Mouse (Mus musculus) lung, postnatal 10 days (tissue): ENCODE results near the gene Abhd14a.

Source experiments
- DNase-seq: peaks from one replicate; pipeline ENCODE4 v3.0.0; 2021

Abhd14a gene

DNA sequence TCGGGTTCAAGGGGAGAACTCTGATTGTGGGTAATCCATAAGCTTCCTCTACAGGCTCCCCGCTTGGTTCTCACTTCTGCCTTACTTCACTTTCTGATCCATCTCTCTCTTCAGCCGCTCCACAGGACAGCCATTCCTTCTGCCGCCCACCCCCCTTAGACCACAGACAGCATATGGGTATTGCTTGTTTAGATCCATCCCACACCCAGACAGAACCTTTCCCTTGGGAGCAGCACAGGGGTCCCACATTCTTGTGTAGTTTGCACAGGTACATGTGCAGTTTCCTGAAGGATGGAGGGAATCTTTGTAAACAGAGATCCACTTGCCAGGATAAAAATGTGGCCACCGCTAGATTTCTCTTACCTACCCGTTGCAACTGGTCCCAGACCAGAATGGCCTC is 4.9 kb upstream of the Abhd14a start:
- DNase-seq, result no peak

DNA sequence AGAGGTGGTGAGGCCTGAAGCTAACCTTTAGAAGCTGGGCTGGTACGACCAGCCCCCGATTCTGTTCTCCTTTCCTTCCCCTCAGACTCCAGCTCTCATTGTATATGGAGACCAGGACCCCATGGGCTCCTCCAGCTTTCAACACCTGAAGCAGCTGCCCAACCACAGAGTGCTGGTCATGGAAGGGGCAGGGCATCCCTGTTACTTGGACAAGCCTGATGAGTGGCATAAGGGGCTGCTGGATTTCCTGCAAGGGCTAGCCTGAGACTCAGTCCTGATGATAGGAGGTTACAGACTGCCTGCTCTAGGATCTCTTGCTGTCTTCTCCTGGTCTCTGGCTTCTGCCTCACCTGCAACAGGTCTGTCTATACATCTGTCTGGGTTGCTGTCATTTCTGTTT is 4.4 kb upstream of the Abhd14a start:
- DNase-seq, result no peak

GRCm38 (mm10) chr9:106451298-106451697 is 3.8 kb upstream of the Abhd14a start:
- DNase-seq, result no peak

DNA sequence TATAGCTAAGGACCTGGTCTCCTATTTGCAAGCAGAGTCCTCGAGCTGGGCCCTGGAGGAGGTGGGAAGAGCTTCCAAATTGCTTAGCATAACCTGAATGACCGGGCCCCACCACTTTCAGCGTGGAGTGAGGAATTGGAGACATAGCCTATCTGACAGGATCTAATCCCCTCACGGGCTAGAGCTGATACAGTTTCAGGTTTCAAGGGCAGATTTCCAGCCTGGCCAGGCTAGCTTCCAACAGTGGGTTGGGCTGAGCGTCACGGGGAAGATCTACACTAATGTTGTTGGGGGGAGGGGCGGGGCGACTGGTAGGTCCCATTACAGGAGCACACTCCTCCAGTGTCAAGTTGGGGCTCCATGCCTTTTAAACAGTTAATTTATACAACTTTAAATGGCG is 3.2 kb upstream of the Abhd14a start:
- DNase-seq, result peak; percentile 68

DNA sequence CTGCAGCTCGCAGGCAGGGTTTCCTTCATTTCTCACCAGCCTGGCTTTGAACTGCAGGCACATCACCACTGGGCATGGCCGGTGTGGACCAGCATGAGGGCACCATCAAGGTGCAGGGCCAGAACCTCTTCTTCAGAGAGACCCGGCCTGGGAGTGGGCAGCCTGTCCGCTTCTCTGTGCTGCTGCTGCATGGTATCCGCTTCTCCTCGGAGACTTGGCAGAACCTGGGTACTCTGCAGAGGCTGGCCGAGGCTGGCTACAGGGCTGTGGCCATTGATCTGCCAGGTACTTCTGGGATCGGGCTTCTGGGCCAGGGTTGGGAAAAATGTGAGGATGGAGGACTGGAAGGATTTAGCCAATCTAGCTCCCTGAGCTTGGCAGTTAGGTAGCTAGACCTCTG is 2.5 kb upstream of the Abhd14a start:
- DNase-seq, result no peak

DNA sequence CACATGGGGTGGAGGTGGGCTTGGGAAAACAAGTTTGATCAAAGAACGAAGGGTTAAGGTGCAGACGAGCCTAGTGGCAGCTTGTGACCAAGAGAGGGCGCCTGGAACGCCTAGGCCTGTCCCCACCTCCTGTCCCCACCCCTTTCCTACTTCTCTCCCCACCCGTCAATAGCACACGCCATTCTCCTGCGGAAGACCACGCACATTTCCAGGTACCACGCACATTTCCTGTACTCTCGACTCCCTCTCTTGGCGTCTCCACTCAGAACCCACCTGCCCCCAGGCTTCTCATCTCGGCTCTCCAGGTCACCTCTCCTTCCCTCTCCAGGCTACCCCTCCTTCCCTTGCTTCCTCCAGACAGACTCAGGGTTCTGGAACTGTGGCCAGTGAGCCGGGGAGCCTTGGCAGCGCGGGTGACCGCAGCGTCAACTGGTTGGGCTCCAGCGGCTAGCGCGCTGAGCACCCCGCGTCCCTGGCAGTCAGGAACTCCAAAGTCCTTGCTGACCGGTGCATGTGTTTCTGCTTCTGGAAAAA is 1.1 kb upstream of the Abhd14a start:
- peak; percentile 90 for DNase-seq

DNA sequence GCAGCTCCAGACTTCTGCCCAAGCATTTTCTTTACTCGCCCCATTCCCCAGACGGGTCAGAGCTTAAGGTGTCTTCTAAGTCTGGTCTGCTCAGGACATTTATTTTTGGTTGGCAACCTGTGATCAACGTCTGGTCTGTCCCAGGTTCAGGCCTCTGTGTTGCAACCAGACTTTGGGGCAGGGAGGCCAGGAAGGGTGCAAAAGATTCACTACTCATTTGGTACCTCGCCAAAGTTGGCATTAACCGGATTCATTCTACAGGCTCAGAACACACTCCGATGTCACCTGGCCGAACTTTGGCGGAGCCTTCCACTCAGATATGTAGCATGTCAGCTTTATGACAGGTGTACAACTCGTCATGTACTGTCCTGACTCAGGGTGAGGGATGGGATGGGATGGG is 473 bp upstream of the Abhd14a start:
- no peak for DNase-seq

- DNase-seq, result no peak
Measured at GRCm38 (mm10) chr9:106444836-106445235, 2.6 kb downstream of the Abhd14a start.

GRCm38 (mm10) chr9:106442680-106443079 is 4.8 kb downstream of the Abhd14a start:
- no peak for DNase-seq

DNA sequence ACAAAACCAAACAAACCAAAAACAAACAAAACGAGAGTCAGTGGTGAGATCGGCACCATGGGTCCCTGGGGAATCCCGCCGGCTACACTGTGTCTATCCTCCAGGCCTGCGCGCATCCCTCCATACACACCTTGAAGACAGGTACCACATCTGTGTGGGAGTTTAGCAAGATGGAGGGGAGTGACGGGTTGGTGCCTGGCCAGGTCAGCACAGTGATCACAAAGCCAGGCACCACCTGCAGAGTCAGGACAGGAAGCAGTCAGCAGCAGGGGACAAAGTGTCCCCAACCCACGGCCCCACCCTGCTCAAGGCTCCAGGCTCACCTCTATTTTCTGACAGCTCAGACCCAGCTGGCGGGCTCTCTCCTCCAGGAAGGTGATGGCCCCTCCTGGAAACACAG is 10.9 kb downstream of the Abhd14a start:
- DNase-seq, result no peak

GRCm38 (mm10) chr9:106433389-106433788 is 14.1 kb downstream of the Abhd14a start:
- no peak for DNase-seq

DNA sequence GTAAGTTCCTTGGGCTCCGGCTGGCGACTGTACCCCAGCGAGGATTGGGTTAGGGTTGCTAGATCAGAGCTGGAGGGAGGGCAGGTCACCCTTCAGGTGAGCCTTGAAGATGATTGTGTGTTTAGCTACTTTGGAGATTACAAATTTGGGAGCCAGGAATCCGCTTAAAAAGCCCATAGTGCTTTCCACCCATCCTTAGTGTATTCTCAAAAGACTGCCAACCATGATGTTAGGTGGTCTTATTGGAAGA is 17.5 kb downstream of the Abhd14a start:
- no peak for DNase-seq

- DNase-seq, result peak; percentile 97
Measured at GRCm38 (mm10) chr9:106429221-106430014, 18.1 kb downstream of the Abhd14a start, which contains the start of gene Rpl29. Gene Rpl29, plus strand, starts transcription at chr9:106429454.

- no peak for DNase-seq
Measured at GRCm38 (mm10) chr9:106428719-106429220, 18.7 kb downstream of the Abhd14a start.

DNA sequence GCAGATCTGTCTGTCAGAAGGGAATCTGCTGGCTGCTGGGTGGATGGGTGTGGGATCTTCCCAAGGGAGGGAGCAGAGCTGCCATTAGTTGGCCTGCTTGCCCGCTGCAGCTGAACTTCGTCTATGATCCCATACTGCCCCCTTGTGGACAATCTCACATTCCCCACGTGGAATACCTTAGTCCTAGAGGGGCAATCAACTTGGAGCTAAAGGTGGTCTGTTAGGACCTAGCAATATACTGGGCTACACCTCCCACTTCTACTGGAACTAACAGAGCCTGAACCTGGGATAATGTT is 25.7 kb downstream of the Abhd14a start:
- DNase-seq, result peak; percentile 94

GRCm38 (mm10) chr9:106421033-106421864 is 26.2 kb downstream of the Abhd14a start:
- no peak for DNase-seq

DNA sequence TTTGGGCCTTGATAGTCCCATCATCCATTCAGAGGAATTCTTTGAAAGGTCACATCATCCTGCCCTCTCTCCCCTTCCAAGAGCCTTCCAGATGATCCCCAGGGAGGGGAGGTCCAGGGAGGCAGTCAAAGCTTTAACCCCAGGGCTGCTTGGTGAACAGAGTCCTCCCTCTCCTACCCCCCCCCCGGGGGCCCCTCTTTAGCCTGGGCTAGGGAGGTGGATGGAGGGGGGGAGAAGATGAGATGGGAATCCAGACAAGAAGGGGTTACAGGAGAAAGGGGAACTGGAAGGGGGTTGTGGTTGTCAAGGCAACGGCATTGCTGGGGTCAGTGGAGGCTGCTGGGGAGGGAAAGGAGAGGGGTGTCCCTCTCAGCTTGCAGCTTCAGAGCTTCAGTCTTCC is 26.9 kb downstream of the Abhd14a start:
- no peak for DNase-seq

DNA sequence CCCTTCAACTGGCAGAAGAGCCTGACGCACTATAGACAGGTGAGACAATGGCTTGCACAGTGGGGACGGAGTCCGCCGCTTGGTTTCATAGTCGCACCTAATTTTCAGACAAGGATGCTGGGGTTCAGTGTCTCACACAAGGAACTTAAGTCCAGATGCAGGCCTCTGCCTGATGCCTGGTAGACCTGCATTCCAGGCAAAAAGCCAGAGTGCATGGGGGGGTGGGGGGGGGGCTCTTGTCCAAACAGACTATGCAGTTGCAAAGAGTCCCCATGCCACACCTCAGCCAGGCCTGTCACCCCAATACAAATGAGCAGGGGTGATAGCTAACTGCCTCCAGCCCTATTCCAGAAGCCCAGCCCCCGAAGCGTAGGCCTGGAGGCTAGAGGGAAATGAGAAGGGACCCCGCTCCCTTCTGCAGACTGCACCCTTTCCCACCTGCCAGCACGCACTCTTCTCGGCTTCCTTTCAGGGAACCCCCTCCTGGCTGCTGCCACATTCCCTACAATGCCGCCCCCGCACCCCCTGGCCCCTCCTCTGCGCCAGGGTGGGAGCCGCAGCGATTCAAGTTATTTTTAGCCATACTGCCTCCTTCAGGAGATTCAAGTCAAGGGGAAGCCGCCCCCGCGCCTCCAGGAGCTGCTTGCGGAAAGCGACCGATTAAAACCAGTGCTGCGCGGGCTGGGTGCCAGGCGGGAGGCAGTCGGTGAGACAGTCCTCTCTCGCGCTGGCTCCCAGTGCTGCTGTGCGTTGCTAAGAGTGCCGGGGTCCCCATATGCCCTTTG is 29.4 kb downstream of the Abhd14a start:
- peak; percentile 90 for DNase-seq

DNA sequence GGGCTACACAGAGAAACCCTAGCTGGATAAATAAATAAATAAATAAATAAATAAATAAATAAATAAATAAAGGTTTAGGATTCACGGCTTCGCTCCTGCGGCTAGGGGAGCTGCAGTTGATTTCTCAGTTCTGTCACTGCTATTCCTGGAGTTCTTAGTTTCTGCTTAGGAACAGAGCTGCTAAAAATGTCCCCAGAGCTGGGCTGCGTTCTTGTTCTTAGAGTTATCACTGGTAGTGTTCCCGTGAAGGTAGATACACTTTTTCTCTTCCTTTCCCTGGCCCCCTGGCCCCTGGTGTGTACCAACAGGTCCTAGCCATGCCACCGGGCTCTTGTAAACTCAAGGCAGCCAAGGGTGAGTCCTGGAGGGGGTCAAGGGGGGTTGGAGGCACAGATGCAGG is 30.7 kb downstream of the Abhd14a start:
- no peak for DNase-seq

DNA sequence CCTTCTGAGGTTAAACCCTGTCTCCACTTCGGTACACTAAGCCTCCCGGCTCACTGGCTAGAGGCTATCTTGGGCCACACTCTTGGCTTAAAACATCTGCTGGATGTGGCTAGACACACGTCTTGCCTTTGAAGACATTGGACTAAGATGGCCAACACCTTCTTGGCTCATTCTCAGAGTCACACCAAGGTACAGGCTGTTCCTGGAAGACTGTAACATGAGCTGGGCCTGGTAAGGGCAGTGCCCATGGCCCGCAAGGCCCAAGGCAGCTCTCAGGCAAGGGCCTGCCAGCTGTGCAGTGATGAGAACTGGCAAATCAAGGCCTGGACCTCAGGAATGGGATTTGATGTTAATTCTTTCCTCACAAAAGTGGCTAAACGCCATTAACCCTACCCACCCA is 33.9 kb downstream of the Abhd14a start:
- no peak for DNase-seq

DNA sequence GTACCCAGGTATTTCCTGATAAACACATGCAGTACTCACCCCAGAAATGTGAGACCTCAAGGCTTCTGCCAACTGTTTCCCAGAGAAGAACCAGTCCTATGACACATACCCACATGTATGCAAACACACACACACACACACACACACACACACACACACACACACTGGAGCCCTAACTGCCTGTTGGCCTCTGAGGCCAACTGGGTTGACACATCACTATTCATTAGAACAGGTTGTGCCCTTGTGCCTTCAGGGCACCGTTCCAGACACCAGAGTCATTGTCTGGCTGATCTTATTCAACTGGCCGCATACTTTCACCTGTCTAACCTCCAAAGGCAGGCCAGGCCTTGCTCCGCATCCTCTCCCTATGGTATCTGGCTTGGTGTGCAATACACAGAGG is 35.3 kb downstream of the Abhd14a start:
- DNase-seq, result no peak

GRCm38 (mm10) chr9:106411729-106412128 is 35.7 kb downstream of the Abhd14a start:
- DNase-seq, result no peak

DNA sequence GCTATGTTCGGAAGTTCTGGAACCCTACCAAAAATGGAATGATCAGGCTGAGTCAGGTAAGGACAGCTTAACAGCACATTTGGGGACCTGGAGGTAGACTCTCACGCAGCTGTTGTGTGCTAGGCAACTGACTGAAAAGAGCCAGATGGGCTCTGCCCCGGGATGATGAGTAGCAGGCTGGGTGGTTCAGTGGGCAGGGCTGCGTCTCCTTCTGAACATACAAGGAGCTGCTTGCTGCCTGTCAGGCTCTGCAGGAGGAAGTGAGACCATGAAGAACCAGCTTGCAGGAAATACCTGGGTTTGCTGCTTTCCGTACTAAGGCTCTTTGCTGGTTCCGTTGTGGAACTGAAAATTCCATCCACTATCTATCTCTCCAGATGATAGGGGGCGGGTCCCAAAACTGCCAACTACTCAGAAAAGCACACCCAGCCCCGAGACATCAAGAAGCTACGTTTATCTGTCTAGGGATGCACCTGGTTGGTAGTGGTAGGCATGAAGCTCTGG is 36.3 kb downstream of the Abhd14a start:
- no peak for DNase-seq
